Mouse (Mus musculus) CH12.LX (cell line): ENCODE measurements around the gene Kcnj4. TPM values are rescaled to one million over a fixed set of nuclear protein-coding genes. Genes with fewer than 3 reads are reported as not detected.

Source experiments
- DNase-seq: peaks from one replicate; pipeline ENCODE4 v3.0.0-alpha.2; 2013; ENCODE audit errors: extremely low read depth
- H3K27ac ChIP-seq: 2 replicates; pipeline ENCODE4 v1.5.1; 2012; ENCODE audit warnings: low read depth, mild to moderate bottlenecking, control low read depth, moderate library complexity; ENCODE audit not compliant: insufficient read depth
- H3K27me3 ChIP-seq: replicated peaks from 2 replicates; pipeline ENCODE3; 2012; ENCODE audit warnings: inconsistent platforms
- H3K36me3 ChIP-seq, 2 experiments: replicated peaks in 1 of 2; 2 replicates each; pipeline versions ENCODE3 to v1.6.1; 2012; ENCODE audit warnings: inconsistent platforms in 1 of 2, low read length in 1 of 2, mild to moderate bottlenecking in 1 of 2, mixed read lengths in 1 of 2, moderate library complexity in 1 of 2; ENCODE audit not compliant: control insufficient read depth in 1 of 2, insufficient read depth in 1 of 2
- H3K4me1 ChIP-seq, 2 experiments: 2 replicates each; pipeline ENCODE4 v1.6.1; 2012; ENCODE audit warnings: inconsistent platforms in 1 of 2, moderate library complexity in 1 of 2; ENCODE audit not compliant: insufficient read depth in 2 of 2, control insufficient read depth in 1 of 2
- H3K4me2 ChIP-seq: 2 replicates; pipeline ENCODE4 v1.6.1; 2012; ENCODE audit warnings: low read depth, mild to moderate bottlenecking, control low read depth; ENCODE audit not compliant: poor library complexity, insufficient read depth, severe bottlenecking
- H3K4me3 ChIP-seq, 3 experiments: fragments of 150-350 bp in 1 of 3; sonication (generic) in 1 of 3; replicated peaks in 1 of 3; 2 replicates each; pipeline versions ENCODE3 to v1.5.1; 2011 to 2012; ENCODE audit warnings: low read depth in 2 of 3, low read length in 2 of 3, mild to moderate bottlenecking in 2 of 3, moderate library complexity in 2 of 3, control low read depth in 1 of 3, improper control_type of control experiment in 1 of 3, inconsistent platforms in 1 of 3, mixed read lengths in 1 of 3; ENCODE audit not compliant: poor library complexity in 1 of 3
- H3K79me2 ChIP-seq: replicated peaks from 2 replicates; pipeline ENCODE4 v1.6.1; 2012; ENCODE audit warnings: mild to moderate bottlenecking, moderate library complexity; ENCODE audit not compliant: control insufficient read depth, poor library complexity, insufficient read depth, severe bottlenecking; ENCODE audit errors: extremely low read depth
- H3K9ac ChIP-seq: 2 replicates; pipeline ENCODE4 v1.6.1; 2012; ENCODE audit warnings: low read depth, mild to moderate bottlenecking, control low read depth, moderate library complexity; ENCODE audit not compliant: insufficient read depth
- H3K9me3 ChIP-seq: replicated peaks from 2 replicates; pipeline ENCODE3; 2012; ENCODE audit warnings: low read length, inconsistent platforms, mixed read lengths
- CHD2 ChIP-seq: IDR thresholded peaks from 2 replicates; pipeline ENCODE4 v1.6.1; 2011; ENCODE audit warnings: low read length, improper control_type of control experiment
- CTCF ChIP-seq, 2 experiments: IDR thresholded peaks in 1 of 2; conservative IDR thresholded peaks in 1 of 2; 2 replicates each; pipeline ENCODE4 v1.5.1; 2011 to 2012; ENCODE audit warnings: low read depth in 2 of 2, low read length in 2 of 2, improper control_type of control experiment in 1 of 2, inconsistent platforms in 1 of 2, mild to moderate bottlenecking in 1 of 2, moderate library complexity in 1 of 2
- ELF1 ChIP-seq: IDR thresholded peaks from 2 replicates; pipeline ENCODE4 v1.6.1; 2014; ENCODE audit warnings: low read depth, mild to moderate bottlenecking, inconsistent platforms, low read length, improper control_type of control experiment
- EP300 ChIP-seq: IDR thresholded peaks from 2 replicates; pipeline ENCODE4 v1.6.1; 2011; ENCODE audit warnings: low read length, improper control_type of control experiment
- ETS1 ChIP-seq: conservative IDR thresholded peaks from 2 replicates; pipeline ENCODE4 v1.6.1; 2012; ENCODE audit warnings: low read depth, mild to moderate bottlenecking, inconsistent platforms, low read length, improper control_type of control experiment, moderate library complexity
- JUN ChIP-seq: IDR thresholded peaks from 2 replicates; pipeline ENCODE4 v1.6.1; 2011; ENCODE audit warnings: low read depth, mild to moderate bottlenecking, low read length, improper control_type of control experiment, moderate library complexity; ENCODE audit not compliant: insufficient read depth
- KAT2A ChIP-seq: IDR thresholded peaks from 2 replicates; pipeline ENCODE4 v1.6.1; 2012; ENCODE audit warnings: low read length, improper control_type of control experiment, inconsistent platforms; ENCODE audit not compliant: insufficient replicate concordance
- MXI1 ChIP-seq: IDR thresholded peaks from 2 replicates; pipeline ENCODE4 v1.6.1; 2011; ENCODE audit warnings: mild to moderate bottlenecking, low read depth, low read length, improper control_type of control experiment
- MYC ChIP-seq: IDR thresholded peaks from 2 replicates; pipeline ENCODE4 v1.6.1; 2011; ENCODE audit warnings: low read depth, mild to moderate bottlenecking, improper control_type of control experiment, low read length
- NELFE ChIP-seq: IDR thresholded peaks from 2 replicates; pipeline ENCODE4 v1.6.1; 2011; ENCODE audit warnings: low read depth, low read length, improper control_type of control experiment
- PAX5 ChIP-seq: IDR thresholded peaks from 2 replicates; pipeline ENCODE4 v1.6.1; 2012; ENCODE audit warnings: low read length, inconsistent platforms, mixed read lengths
- POLR2A ChIP-seq: IDR thresholded peaks from 2 replicates; pipeline ENCODE4 v1.6.1; 2011; ENCODE audit warnings: low read depth, mild to moderate bottlenecking, improper control_type of control experiment, low read length
- POLR2AphosphoS2 ChIP-seq: IDR thresholded peaks from 2 replicates; pipeline ENCODE4 v1.6.1; 2011; ENCODE audit warnings: low read depth, low read length, improper control_type of control experiment
- RCOR1 ChIP-seq: conservative IDR thresholded peaks from 2 replicates; pipeline ENCODE4 v1.6.1; 2012; ENCODE audit warnings: low read depth, mild to moderate bottlenecking, inconsistent platforms, low read length, improper control_type of control experiment
- SIN3A ChIP-seq: IDR thresholded peaks from 2 replicates; pipeline ENCODE4 v1.6.1; 2012; ENCODE audit warnings: low read length, improper control_type of control experiment, inconsistent platforms
- SMC3 ChIP-seq: IDR thresholded peaks from 2 replicates; pipeline ENCODE4 v1.6.1; 2011; ENCODE audit warnings: low read depth, low read length, improper control_type of control experiment
- UBTF ChIP-seq: IDR thresholded peaks from 2 replicates; pipeline ENCODE4 v1.6.1; 2012; ENCODE audit warnings: low read depth, mild to moderate bottlenecking, inconsistent platforms, low read length, improper control_type of control experiment, moderate library complexity
- ZKSCAN1 ChIP-seq: IDR thresholded peaks from 2 replicates; pipeline ENCODE4 v1.6.1; 2012; ENCODE audit warnings: low read depth, inconsistent platforms, low read length, improper control_type of control experiment, borderline replicate concordance
- ZMIZ1 ChIP-seq: IDR thresholded peaks from 2 replicates; pipeline ENCODE4 v1.6.1; 2012; ENCODE audit warnings: low read depth, mild to moderate bottlenecking, inconsistent platforms, low read length, improper control_type of control experiment
- dilution Hi-C: fragments of 300-500 bp; cut with MboI; formaldehyde crosslinking; loops from 2 replicates; pipeline ENCODE4 v1.14.3; 2020; ENCODE audit warnings: low sequenced_read_pairs; ENCODE audit not compliant: extremely low pct_unique_long_range_greater_than_20kb, extremely low pct_ligation_motif_present
- in situ Hi-C: fragments of 300-500 bp; cut with MboI; formaldehyde crosslinking; loops from 3 replicates; pipeline ENCODE4 v1.14.3; 2019; ENCODE audit warnings: low sequenced_read_pairs, low pct_ligation_motif_present, low pct_unique_long_range_greater_than_20kb, mixed read lengths
- polyA plus RNA-seq: library from polyadenylated mRNA; unstranded; fragments of >175 nt; gene quantifications from 2 replicates; pipeline ENCODE4 v1.2.1, GENCODE M21; 2012; ENCODE audit warnings: low read depth; ENCODE audit not compliant: insufficient read length
- total RNA-seq, 2 experiments: library from RNA; depleted of rRNA; stranded (reverse); fragments of 300-350 nt in 1 of 2; fragments of >200 nt in 1 of 2; gene quantifications; 2 replicates each; pipeline ENCODE4 v1.2.3; 2012 to 2014

Kcnj4 gene
- total and polyA plus RNA-seq, 3 experiments: not detected

GRCm38 (mm10) chr15:79506460-79506859 is 1.4 kb upstream of the Kcnj4 start:
- Histone ChIP-seq H3K36me3 (no peaks in the 10 kb centered on the region), H3K9ac (no peak overlapping the region), H3K4me2 (no peak overlapping the region), H3K4me1 (no peaks in the 10 kb centered on the region), H3K27ac (no peak overlapping the region), H3K4me3 (no peak overlapping the region), H3K79me2 (no peaks in the 10 kb centered on the region), H3K9me3 (peaks cover 2% of the 10 kb centered on the region), H3K27me3 (peaks cover 85% of the 10 kb centered on the region)
- in situ Hi-C loops (no loop called here), dilution Hi-C loops (no loop called here)
- DNase-seq: no peak
- TF ChIP-seq MYC (no peak), ELF1 (no peak), POLR2AphosphoS2 (no peak), PAX5 (no peak), CHD2 (no peak), SMC3 (no peak), ZKSCAN1 (no peak)

GRCm38 (mm10) chr15:79505616-79506283 is 709 bp upstream of the Kcnj4 start:
- peaks cover 2% of the 10 kb centered on the region for H3K9me3 ChIP-seq
- no peak overlapping the region for H3K4me2 ChIP-seq
- TF ChIP-seq EP300 (no peak), POLR2AphosphoS2 (no peak), JUN (no peak), RCOR1 (no peak), MXI1 (no peak), KAT2A (no peak), ELF1 (no peak), NELFE (no peak)
- peaks cover 85% of the 10 kb centered on the region for H3K27me3 ChIP-seq
- no peak for DNase-seq
- in situ Hi-C loops (no loop called here), dilution Hi-C loops (no loop called here)
- no peaks in the 10 kb centered on the region for H3K4me1 ChIP-seq
- H3K9ac ChIP-seq: no peak overlapping the region
- no peak overlapping the region for H3K4me3 ChIP-seq
- H3K36me3 ChIP-seq: no peaks in the 10 kb centered on the region
- H3K27ac ChIP-seq: no peak overlapping the region
- no peaks in the 10 kb centered on the region for H3K79me2 ChIP-seq

GRCm38 (mm10) chr15:79503438-79503837 is 1.6 kb downstream of the Kcnj4 start:
- TF ChIP-seq CTCF (conservative IDR thresholded peaks at IDR 0.05 in 1 of 2, IDR thresholded peaks at IDR 0.05 in 1 of 2; ENCODE audit: low read depth in 2 of 2, low read length in 2 of 2) (no peak), POLR2A (no peak), ELF1 (no peak), ETS1 (no peak), SIN3A (no peak), CHD2 (no peak), ZMIZ1 (no peak), UBTF (no peak), MXI1 (no peak), SMC3 (no peak), RCOR1 (no peak)
- Histone ChIP-seq H3K27ac (no peak overlapping the region), H3K9me3 (peaks cover 2% of the 10 kb centered on the region), H3K36me3 (no peaks in the 10 kb centered on the region), H3K79me2 (no peaks in the 10 kb centered on the region), H3K4me3 (no peak overlapping the region), H3K4me1 (0 out of 4 replicates have a peak, but pooled peaks cover 2% of the 10 kb centered on the region in 2 experiments), H3K9ac (no peak overlapping the region), H3K27me3 (peaks cover 89% of the 10 kb centered on the region), H3K4me2 (no peak overlapping the region)
- in situ Hi-C loops (no loop called here), dilution Hi-C loops (no loop called here)
- no peak for DNase-seq
